Mouse (Mus musculus) neural tube, embryonic 14.5 days (tissue): ENCODE data around the gene Uhrf1bp1. TPM values are rescaled to one million over a fixed set of nuclear protein-coding genes. Genes with fewer than 3 reads are reported as not detected.

Experiments used
- polyA plus RNA-seq: library from polyadenylated mRNA; unstranded; fragments of >200 nt; fragmentation: Nextera tagmentation; extraction: Ambion mirVana; gene quantifications from 2 replicates; pipeline ENCODE4 v1.2.1, GENCODE M21; 2014

The Uhrf1bp1 gene
- polyA plus RNA-seq, 1 experiment from 2014 or later: 7.3 TPM

Other genes with a start within 250 kb of the Uhrf1bp1 start
- gene Nudt3, start 232.9 kb upstream of the Uhrf1bp1 start, polyA plus RNA-seq: 74.8 and 125 TPM in 2 replicates
- gene RPS10-NUDT3, start 221.2 kb upstream of the Uhrf1bp1 start, polyA plus RNA-seq: not detected in 2 replicates
- gene Rps10, start 219.8 kb upstream of the Uhrf1bp1 start, polyA plus RNA-seq: 510 and 518 TPM in 2 replicates
- gene Pacsin1, start 200.9 kb upstream of the Uhrf1bp1 start, polyA plus RNA-seq: 45.5 and 53.6 TPM in 2 replicates
- gene Spdef, start 127.5 kb upstream of the Uhrf1bp1 start, polyA plus RNA-seq: 0.59 and 1.3 TPM in 2 replicates
- 10.0 and 11.0 TPM in 2 replicates for gene D17Wsu92e, start 35.8 kb upstream of the Uhrf1bp1 start, polyA plus RNA-seq
- gene Snrpc, start 18.3 kb upstream of the Uhrf1bp1 start, polyA plus RNA-seq: 211 and 216 TPM in 2 replicates
- 55.8 and 59.4 TPM in 2 replicates for gene Anks1, start 52.9 kb downstream of the Uhrf1bp1 start, polyA plus RNA-seq
- gene Taf11, start 53.4 kb downstream of the Uhrf1bp1 start, polyA plus RNA-seq: 56.8 and 60.3 TPM in 2 replicates
- gene Tcp11, start 224.2 kb downstream of the Uhrf1bp1 start, polyA plus RNA-seq: 0.79 and 1.7 TPM in 2 replicates